Mouse (Mus musculus): Measurements from ENCODE around the gene Grip1.

The Grip1 gene

DNA sequence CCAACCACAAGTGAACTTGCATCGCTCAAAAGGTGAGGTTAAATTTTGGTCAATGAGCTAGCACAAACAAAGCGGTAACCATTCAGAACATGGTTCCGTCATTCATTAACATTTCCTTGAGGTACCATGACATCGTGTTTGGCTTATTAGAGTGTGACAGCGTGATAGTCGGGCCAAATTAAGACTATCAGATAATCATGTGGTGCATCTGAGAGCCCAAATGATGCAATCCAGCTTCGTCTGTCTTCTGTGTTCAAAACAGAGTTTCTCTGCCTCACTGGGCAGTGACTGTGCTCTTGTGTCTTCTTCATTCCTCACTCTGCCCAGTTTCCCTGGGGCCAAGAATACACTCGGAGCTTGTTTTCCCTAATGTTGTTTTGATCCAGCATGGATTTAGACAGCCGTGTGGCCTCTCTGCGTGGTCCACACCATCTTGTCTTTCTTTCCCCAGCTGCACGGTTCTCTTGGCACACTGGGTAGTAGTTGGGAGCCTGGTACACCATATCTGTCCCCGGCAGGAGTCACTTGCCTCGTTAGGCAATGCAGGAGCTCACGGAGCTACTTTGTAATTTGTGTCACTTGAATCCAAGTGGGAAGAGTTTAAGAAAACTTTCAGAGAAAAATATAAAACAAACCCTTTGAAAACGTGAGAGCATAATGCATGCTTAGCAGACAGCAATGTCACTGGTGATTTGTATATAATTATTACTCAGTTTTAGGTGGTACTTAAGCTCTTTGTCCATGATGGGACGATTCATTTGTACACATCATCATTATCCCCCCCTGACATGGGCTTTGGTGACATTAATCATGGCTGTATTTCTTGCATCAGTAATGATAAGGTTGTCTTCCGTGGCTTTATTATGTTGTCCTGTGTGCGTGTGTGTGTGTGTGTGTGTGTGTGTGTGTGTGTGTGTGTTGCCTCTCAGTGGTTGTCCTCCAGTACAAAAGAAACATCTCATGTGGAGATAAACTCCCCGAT is 281.7 kb downstream of the Grip1 start:
- intact Hi-C loops (cut with DNase I) = no loop called here

DNA sequence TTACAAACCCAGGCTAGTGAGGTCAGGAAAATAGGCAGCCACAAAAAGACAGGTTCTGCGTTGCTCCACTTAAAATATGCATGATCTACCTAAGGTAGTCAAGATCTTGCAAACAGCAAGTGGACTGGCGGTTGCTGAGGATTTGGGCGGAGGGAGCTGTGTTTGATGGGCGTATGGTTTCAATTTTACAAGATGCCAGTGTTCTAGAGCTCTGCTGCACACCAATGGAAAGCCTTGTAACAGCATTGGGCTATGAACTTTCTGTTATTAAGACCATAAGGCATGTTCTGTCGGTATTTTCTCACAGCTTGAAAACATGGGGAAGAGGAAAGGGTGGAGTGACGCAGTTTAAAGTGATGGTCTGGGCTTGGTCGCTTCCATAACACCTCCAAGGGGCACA is 285.8 kb downstream of the Grip1 start:
- intact Hi-C loops (cut with DNase I) = no loop called here

DNA sequence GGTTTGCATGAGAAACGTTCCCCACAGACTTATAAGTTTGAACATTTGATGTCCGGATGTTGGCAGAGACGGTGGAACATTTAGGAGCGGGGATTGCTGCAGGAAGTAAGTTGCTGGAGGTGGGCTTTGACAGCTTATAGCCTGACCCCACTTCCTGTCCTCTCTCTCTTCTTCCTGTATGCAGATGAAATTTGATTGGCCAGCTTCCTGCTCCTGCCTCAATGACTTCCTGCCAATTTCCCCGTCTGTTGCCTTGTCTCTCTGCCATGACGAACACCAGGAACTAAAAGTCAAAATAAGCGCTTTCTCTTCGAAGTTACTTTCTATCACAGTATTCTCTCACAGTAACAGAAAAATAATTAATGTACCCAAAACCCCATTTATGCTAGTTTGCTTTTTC is 289.1 kb downstream of the Grip1 start:
- intact Hi-C loops (cut with DNase I) = no loop called here

DNA sequence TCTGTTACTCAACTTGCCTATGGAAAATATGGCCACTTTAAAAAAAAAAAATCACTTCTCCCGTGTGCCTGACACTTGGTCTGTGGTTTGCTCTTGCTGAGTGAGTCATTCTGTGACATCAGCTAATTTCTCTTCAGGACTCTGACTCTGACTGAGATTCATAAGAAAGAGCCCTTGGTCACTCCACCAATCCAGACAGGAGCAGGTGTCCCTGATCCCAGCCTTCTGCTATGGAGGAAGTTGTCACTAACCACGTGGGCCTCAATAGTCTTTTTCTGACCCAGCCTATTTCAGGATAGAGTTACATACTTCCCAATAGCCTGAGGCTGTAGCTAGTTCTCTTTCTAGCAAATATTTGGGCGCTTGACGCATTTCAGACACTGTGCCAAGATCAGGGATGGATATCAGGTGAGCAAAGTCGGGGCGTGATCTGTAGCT is 298.8 kb downstream of the Grip1 start:
- intact Hi-C loops (cut with DNase I) = no loop called here

DNA sequence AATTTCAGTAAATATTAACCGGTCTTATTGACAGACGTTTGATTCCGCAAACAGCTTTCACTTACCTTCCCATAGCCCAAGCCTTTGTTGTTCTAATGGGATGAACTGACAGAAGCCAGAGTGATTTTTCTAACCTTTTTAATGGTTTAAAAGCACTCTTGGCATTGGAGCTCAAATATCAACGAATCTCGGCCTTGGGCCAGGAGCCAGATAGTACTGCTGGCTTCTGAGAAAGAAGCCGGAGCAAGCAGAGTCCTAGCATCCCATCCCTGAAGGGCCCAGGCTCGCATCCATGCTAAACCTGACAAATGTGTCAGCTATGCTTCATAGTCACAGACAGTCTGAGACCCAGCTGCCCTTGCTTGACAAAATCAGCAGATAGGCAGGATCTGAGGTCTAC is 302.6 kb downstream of the Grip1 start:
- intact Hi-C loops (cut with DNase I) = no loop called here

DNA sequence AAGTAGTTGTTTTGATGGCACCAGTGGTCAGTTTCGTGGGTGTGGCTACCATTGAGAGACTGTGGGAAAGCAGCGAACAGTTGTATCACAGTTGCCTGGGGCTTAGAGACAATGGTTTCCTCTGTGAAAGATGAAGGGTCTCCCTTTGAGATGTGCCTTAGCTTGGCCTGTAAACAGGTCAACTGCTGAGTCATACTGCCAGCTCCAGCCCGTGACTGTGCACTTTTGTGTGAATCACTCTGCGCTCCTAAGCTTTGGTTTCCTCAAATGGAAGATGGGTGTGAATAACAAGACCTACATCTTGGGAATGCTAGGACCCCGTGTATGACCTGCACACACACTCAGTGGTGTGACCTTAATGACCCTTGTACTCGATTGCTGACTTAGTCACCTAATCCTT is 303.6 kb downstream of the Grip1 start:
- intact Hi-C loops (cut with DNase I) = no loop called here

DNA sequence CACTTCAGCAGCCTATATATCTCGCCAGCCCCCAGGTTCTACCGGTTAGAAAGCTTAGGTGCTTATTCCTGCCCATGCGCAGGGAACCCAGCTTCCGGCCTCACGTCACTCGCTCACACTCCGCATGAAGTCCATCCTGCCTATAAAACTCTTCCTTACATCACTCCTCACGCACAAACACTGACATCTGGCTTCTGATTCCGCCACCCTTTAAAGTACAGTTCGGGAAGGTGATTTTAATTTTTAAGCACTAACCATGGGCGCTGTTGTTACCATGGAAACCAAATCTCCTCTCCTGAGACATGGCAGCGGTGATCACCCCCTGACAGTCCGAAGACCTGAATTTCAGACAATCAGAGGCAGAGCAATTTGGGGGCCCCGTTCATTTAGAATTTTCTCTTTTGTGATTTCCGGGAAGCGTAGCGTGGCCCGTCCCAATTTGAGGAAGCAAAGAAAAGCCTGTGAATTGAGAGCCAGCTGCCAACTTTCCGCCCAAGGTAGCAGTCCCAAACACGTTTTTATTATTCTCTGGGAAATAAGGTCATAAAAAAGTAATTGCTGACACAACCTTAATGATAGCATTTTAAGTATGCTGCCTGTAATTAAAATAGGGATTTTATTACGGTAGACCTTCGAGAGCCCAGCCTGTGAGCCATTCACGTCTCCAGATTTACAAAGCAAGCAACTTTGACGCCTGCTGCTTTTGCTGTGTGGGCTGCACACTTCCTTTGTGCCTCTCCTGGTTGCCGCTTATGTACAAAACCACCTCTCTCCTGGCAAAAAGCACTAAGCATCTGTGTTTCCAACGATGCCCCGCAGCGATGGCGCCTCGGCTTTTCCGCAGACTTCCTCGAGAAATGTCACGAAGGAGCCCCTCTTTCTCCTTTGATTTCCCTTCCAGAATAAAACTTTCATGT is 308.1 kb downstream of the Grip1 start:
- intact Hi-C loops (cut with DNase I) = no loop called here

DNA sequence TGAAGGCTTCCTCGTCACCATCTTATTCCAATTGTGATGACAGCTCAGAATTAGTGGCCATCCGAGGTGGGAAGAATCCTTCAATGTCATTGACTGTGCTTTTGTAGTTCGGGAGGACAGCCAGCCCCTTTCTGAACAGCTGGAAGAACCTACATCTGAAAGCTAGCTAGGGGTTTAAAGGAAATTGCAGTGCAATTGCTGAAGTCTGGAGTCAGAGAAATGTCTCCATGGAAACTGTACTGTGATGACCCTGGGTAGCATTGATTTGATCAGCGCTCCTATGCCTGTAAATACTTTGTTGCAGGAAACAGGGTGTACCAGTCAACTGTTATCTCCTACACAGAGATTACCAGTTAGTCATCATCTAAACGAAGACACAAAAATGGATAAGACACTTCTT is 325.2 kb downstream of the Grip1 start:
- intact Hi-C loops (cut with DNase I) = loop anchor here (10.0 kb wide), 1 partner anchor 134 kb away; no protein-coding TSS in a partner anchor

DNA sequence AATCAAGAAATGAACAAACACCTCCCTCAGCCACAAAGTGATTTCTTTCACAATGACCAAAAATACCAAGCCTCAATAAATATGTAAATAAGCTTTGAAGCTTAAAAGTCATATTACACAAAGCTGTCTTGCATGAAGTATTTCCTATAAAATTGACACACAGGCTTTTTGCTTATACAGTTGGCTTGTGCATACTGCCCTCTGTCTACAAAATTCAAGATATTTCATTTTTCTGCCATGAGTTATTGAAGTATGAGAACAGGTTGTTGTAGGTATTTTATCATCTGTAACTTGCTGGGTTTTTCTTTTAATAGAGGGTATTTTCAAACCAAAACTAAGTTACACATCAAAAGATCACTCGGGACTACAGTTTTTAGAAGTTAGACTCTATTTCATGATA is 326.0 kb downstream of the Grip1 start:
- intact Hi-C loops (cut with DNase I) = loop anchor here (10.0 kb wide), 1 partner anchor 135 kb away; no protein-coding TSS in a partner anchor

DNA sequence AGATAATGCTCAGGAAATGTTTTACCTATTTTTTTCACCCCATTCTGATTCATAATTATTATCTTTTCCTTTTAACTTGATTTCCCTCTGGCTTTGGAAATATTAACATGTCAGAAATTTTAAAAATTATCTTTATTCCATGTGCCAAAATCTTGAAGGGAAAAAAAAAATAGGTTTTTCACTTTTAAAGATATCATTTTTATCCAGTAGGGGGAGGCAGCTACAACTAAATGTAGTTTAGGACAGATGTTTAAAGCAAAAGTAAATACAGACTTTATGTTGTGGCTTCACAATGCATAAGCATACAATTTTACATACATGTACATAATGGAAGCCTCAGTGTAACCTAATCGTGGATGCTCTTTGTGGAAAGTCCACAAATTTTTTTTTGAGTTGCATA is 336.9 kb downstream of the Grip1 start:
- intact Hi-C loops (cut with DNase I) = no loop called here

DNA sequence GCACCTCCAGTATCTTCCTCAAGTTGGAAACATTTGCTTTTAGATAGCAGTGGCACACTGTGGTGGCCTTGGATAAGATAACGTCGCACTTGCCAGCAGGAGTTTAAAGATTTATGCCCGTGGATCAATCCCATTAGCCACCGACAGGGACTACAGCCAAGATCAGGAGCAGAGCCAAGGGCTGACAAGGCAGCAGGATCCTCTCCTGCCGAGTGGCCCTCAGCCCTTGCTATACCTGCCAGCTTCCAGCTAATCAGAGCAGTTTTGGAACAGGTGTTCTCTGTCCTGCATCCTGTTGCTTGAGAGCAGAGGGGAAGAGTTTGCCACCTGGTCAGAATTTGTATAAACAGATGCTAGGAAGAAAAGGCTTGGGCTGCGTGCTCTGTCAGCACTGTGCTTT is 348.8 kb downstream of the Grip1 start:
- intact Hi-C loops (cut with DNase I) = loop anchor here (5.0 to 10.0 kb wide), 2 partner anchors 158 to 325 kb away; no protein-coding TSS in a partner anchor

DNA sequence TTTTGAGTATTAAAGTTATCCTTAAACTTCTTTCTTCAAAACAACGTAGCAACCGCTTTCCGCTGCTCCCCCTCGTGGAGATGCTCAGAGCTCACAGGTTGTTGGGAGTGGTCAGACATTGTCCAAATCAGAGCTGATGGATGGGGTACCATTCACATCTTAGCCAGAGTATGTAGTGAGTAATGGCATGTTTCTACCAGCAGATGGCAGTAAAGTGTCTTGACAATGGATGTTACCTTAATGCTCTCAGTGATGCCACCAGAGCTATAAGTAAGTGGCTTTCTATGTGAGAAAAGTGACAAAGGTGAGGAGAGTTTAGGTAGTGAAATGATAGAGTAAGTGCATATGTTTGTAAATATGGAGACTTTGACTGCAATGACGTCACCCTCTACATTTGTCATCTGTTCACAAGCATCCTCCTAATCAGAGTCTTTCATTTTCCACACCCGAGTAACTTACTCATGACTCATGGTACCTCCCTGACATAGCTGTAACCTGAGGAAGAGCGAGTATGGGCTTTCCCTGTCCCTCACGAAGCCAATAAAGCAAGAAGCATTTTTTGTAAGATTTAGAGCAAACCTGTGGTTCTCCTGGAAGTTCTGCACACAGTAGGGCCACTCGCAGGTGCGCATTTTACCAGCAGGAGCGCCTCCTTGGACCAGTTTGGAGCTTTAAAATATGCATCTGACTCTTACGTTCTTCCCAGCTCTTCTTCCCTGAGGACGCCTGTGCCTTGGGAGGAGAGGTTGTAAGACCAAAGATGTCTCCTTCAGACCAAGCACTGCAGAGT is 350.2 kb downstream of the Grip1 start:
- intact Hi-C loops (cut with DNase I) = loop anchor here (5.0 to 10.0 kb wide), 2 partner anchors 159 to 323 kb away; no protein-coding TSS in a partner anchor

DNA sequence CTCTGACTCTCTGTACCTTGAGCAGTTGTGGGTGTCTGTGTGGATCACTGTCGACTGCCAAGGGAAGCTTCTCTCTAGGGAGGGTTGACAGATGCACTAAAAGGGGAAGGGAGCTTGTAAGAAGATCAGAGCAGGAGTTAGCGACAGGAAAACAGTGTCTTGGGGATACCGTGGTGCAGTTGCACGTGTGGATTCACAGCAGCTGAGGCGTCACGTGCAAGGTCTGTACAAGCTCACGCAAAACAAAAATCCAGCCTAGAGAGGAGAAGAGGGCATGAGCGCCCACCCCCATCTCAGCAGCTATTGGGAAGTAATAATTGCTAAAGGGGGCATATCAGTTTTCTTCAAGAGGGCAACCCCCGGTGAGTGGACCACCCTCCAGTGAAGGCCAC is 350.8 kb downstream of the Grip1 start:
- intact Hi-C loops (cut with DNase I) = loop anchor here (5.0 to 10.0 kb wide), 2 partner anchors 160 to 323 kb away; no protein-coding TSS in a partner anchor

DNA sequence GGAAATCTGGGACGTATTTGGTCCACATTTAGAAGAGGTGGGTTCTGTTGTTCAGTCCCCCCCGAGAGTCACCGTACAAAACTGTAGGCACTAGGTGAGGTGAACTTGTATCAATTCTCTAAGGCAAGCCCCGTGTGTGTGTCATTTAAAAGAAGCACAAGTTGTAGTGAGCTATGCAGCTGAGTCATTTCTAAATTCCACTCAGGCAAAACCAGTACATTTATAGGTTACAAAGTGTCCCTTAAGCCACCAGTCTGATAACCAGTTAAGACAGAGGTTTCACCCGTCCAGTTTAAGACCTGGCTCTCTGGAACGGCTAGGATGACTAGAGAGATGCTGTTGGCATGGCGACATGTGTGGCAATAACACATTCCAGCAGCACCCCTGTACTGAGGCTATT is 351.5 kb downstream of the Grip1 start:
- intact Hi-C loops (cut with DNase I) = loop anchor here (10.0 kb wide), 1 partner anchor 160 kb away; no protein-coding TSS in a partner anchor

DNA sequence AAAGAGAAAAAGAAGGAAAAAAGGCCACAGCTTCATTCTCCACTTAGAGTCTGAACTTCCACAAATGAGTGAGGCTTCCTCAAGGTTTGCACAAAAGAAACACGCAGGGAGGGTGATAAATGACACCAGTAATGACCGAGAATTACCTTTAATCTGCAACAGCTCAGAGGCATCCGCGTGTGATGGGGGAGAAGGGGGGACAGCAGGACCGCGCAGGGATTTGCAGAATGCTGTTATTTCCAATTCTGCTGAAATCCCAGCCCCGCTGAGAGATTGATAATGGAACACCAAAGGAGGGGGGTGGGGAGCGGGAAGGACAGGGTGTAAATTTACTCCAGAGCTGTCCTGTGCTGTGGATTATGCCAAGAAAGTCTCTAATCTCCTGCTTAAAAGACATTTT is 352.5 kb downstream of the Grip1 start:
- intact Hi-C loops (cut with DNase I) = loop anchor here (10.0 kb wide), 1 partner anchor 161 kb away; no protein-coding TSS in a partner anchor

DNA sequence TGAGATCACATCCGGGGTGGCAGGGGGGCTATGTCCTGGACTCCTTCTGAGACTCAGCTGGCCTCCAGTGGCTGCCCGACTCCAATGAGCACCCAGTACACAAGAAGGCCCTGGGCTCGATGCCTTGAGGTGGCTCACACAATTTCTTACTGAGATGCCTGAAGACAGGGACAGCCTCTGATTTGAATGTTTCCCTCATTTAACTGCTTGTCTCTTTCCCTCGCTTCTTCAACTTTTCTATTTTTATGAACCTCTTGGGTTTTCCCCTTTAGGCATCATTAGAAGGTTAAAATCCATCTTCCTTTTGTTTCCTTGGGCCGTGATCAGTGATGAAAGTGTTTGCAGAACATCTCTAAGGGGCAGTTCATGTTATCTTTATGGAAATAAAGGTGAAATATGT is 354.8 kb downstream of the Grip1 start:
- intact Hi-C loops (cut with DNase I) = loop anchor here (10.0 kb wide), 1 partner anchor 164 kb away; no protein-coding TSS in a partner anchor

DNA sequence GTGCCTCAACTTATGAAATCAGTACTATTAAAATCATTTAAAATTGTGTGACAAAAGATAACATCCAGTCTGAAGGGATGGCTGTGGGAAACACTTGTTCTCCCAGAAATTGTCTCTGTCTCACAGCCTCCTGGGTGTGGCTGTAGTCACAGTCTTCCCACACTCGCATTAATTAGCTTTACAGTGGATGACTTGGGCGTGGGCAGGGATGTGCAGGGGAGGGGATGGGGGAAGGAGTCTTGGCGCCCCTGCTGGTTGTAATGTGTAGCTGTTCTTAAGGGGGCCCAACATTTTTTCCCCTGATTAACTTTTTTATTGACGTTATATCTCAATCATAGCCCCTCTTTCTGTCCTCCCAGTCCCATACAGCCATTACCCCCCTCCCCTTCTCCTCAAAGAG is 360.5 kb downstream of the Grip1 start:
- intact Hi-C loops (cut with DNase I) = no loop called here

DNA sequence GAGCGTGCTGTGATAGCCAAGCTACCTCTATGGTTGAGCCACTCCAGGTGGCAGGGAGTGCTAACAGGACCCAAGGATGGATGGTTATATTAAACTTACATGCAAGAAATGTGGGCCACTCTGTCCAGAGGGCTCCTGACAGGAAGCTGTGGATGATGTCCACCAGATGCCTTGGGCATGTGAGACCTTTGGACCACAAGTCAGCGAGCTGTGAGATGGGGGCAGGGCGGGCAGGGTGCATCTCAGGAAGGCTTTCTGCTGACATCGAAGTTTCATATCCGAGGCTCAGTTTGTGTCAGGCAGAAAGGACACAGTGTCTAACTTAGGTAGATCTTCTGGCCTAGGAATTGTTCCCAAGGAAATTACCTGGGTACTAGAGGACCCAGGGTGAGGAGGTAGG is 362.4 kb downstream of the Grip1 start:
- intact Hi-C loops (cut with DNase I) = no loop called here

DNA sequence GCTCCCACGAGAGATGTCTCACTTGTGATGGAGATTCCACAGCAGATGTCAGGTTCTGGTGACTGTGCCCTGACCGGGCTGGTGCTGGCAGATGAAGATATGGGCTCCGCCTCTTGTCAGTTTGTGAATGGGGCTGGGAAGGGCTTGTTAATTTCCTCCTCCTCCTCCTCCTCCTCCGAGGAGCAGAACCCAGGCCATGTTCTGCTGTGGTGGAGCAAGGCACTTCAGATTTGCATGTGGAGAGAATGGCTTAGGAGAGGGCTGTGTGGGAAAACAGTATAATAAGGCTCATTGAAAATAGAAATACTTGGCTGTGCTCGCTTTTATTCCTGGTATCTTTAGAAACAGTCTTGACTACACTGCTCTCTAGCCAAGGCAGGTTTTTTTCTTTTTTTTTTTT is 364.8 kb downstream of the Grip1 start:
- intact Hi-C loops (cut with DNase I) = no loop called here

DNA sequence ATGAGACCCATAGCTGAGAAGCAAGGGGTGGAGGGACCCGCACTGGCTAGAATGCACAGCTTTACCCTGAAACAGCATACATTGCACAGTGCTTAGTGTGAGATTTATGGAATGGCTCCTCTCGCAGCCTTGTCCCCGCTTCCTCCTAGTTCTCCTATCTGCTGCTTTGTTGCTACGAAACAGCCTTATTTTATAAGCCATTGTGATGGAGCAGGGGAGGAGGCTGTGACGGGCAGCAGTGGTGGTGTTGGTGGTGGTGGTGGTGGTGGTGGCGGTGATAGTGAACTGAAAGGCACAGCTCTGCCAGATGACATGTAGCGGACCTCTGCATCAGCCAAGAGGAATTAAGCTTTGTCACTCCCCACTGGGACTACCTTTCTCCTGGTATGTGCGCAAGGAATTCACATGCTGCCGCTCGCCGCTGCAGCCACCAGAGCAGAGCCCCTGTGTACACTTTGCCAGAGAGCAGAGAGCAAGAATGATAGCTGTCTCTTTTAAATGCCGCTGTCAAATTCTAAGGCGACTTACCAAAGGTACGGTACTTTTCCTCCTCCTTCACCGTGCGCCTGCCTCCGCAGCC is 365.6 kb downstream of the Grip1 start:
- intact Hi-C loops (cut with DNase I) = no loop called here

Data from adrenal gland (tissue).